Mouse (Mus musculus) kidney, postnatal 25 days (tissue): Measurements from ENCODE around the gene Arhgef28.
A peak's percentile ranks its signal among the peaks of the same experiment; 100 is the strongest.
"Not testable (repeated sequence)": the region's sequence is repeated elsewhere in the genome, so short reads cannot be mapped to it uniquely, and the experiment has no call there.

Source experiments
- DNase-seq, 2 experiments: peaks; one replicate each; pipeline ENCODE4 v3.0.0; 2021; ENCODE audit warnings: mixed read lengths in 2 of 2

Arhgef28 gene

GRCm38 (mm10) chr13:98122766-98123165 lies 83.5 kb downstream of the Arhgef28 start:
- no peak for DNase-seq

GRCm38 (mm10) chr13:98121993-98122392 lies 84.2 kb downstream of the Arhgef28 start:
- DNase-seq, result no peak

GRCm38 (mm10) chr13:98121124-98121470 lies 85.1 kb downstream of the Arhgef28 start:
- DNase-seq, result no peak

DNA sequence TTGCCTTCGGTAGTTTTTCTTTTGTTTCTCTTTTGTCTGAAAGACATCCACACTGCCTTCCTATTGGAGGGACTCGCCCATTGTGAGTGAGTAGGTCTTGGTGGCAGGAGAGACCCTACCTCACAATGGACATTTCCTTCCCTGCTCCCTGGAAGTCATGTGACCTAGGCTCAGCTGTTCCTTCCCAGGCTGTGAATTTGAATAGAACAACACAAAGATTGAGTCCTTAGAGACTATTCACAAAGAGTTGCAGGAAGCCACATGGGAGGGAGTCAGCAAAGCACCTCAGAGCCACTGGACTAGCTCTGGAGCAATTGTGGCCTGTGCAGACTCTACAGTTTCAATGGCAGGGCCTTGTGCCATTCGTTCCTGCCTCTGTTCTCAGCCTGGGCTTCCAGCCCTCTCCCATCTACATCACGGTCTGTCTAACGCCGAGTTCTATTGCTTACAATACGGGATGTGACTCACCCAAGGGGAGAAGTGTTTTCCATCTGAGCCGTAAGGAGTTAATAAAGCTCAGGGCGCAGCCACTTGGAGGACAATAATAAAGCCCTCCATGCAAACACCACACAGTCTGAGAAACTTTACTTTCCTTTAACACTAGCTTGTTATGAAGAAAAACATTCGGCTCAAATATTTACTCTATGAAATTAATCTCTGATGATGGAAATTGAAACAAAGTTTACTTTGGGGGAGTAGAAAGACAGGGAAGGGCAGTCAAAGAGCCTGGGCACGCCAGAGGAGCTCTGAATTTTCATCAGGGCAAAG lies 85.7 kb downstream of the Arhgef28 start:
- DNase-seq, result no peak

DNA sequence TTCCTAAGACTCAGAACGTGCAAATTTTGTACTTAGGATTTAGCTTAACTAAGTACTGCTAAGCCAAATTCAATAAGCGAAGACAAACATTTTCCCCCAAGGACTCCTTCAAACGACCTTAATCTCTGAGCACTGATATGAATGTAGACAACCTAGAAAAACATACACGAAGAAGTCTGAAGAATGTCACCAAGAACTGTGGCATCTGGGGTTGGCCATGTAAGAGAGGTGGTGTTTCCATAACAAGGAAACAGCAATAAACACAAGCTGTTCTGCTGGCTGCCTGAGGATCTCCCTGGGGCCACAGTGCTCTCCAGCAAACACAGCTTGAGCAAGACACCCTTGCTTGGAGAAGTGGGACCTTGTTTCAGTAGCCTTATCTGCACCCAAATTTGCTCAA lies 87.9 kb downstream of the Arhgef28 start:
- peak in 1 of 2 experiments; percentile 39 for DNase-seq

- DNase-seq, result no peak
Measured at GRCm38 (mm10) chr13:98117566-98118254, 88.5 kb downstream of the Arhgef28 start.

GRCm38 (mm10) chr13:98115650-98116049 lies 90.6 kb downstream of the Arhgef28 start:
- DNase-seq, result no peak

GRCm38 (mm10) chr13:98115051-98115450 lies 91.2 kb downstream of the Arhgef28 start:
- DNase-seq, result no peak

DNA sequence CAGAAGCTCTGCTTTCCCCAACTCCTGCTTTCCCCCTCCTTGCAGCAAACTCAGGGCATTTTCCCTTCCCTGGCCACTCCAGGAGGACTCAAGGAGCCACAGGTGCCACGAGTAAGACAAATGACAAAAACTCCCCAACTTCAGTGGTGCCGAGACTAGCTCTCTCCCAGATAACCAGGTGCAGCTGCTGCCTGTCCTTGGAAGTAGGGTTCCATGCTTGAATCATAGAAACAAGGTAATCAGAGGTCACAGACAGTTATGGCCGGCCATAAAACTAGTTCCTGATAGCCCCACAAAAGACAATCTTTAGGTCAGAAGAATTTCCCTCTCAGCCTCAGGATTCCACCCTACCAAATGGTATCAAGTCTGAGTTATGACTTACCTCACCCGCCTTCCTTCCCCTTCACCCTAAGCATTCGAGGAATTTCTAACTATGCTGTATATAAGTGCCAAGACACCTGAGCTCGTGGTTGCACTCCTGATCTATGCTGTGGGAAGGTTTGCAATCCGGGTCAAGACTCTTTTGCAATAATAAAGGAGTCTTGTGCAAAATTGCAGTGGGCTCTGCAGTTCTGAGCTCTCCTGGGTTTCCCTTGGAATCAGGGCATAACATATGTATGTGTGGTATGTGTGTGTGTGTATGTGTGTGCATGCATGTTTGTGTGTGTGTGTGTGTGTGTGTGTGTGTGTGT lies 93.3 kb downstream of the Arhgef28 start:
- no peak for DNase-seq

- DNase-seq, result no peak
Measured at GRCm38 (mm10) chr13:98111531-98111930, 94.7 kb downstream of the Arhgef28 start.

- no peak for DNase-seq
Measured at GRCm38 (mm10) chr13:98111021-98111420, 95.2 kb downstream of the Arhgef28 start.

- DNase-seq, result not testable (repeated sequence)
Measured at GRCm38 (mm10) chr13:98108481-98108880, 97.8 kb downstream of the Arhgef28 start.

DNA sequence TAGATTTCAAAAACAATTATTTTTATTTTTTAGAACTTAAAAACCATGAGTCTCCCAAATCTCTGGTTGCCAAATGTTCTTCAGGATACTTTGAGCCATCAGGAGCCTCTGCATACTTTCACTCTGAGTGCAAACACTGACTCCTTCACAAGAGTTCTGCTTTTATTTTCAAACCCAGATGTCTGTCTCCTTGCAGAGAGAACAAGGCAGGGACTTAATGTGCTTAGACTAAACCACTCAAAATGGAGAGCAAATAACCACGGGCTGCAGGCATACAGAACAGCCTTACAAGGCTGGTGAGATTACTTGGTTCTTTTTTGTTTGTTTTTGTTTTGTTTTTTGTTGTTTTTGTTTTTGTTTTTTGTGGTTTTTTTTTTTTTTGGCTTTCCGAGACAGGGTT lies 98.6 kb downstream of the Arhgef28 start:
- DNase-seq, result no peak

GRCm38 (mm10) chr13:98095966-98096365 lies 110.3 kb downstream of the Arhgef28 start:
- DNase-seq, result no peak

GRCm38 (mm10) chr13:98094332-98094731 lies 111.9 kb downstream of the Arhgef28 start:
- no peak for DNase-seq

DNA sequence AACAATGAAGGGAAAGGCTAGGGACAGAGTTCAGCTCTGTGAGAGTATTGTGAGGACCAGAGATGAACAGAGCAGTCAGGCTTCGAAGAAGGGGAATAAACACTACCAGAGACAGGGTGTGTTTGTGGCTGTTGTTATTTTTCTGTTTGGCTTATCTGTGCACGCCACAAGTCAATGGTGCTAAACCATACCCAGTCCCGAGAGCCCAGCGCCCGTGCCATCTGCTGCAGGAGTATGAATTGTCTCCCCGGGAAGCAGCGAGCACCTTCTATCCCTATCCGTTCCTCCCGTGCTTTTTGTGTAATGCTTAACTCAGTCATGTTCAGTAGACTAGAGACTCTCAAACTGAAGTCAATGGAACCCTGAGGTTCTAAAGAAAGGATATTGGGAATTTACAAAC lies 112.8 kb downstream of the Arhgef28 start:
- DNase-seq, result no peak

- DNase-seq, result no peak
Measured at GRCm38 (mm10) chr13:98092354-98093002, 113.8 kb downstream of the Arhgef28 start.

DNA sequence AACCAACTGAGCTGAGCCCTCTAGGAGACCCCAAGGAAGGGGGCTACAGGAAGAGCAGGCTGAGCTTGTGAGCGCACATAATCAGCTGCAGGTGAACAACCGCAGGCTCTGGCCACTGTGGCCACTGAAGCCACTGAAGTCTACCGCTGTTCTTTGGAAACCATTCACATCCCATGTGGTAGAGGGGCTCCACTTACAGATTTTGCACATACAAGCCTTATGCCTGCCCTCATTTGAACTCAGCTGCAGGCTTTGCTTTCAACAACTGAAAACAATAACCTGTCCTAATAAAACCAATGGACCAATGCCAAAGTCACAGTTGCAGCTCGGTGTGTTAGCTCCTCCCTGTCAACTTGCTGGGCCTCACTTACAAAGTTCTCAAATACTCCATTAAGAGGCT lies 126.6 kb downstream of the Arhgef28 start:
- DNase-seq, result no peak

GRCm38 (mm10) chr13:98078251-98078650 lies 128.0 kb downstream of the Arhgef28 start:
- DNase-seq, result no peak

DNA sequence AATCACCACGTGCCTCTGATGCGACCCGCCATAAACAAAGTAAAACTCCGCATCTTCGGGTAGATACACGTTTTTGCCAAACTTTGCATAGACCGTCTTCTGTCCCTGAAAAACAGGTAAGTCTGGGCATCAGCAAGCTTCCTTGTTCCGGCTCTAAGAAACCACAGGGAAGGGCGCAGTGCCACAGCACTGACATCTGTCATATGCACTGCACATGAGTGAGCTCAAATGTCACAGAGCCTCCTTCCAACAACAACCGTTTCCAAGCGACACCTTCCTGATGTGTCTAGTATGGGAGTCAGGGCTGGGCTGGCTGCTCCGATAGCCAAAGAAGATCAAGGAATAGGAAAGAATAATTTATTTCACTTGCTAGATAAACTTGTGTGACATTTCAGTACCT lies 129.0 kb downstream of the Arhgef28 start:
- no peak for DNase-seq

- DNase-seq, result peak; percentile 86 to 90
Measured at GRCm38 (mm10) chr13:98074871-98075270, 131.4 kb downstream of the Arhgef28 start.

DNA sequence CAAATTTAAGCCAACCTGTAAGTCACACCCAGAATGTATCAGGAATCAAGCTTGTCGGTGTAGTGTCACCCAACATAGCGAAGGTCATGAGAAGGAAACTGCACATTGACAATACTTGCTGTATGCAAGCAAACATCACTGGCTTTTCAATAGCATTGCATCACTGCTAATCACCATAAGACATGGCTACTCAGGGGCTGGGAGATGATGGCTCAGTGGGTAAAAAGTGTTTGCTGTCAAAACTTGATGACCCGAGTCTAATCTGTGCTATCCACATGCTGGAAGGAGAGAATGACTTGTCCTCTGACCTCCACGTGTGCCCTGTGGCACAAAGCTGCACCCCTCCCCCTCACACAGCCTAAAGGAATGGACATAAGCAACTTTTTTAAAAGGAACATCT lies 133.0 kb downstream of the Arhgef28 start:
- no peak for DNase-seq

GRCm38 (mm10) chr13:98070458-98070857 lies 135.8 kb downstream of the Arhgef28 start:
- DNase-seq, result no peak
